Mouse (Mus musculus) kidney, adult 18-20 months (tissue): Measurements from ENCODE around the gene Hoxb2.

Experiments
- DNase-seq: peaks from one replicate; pipeline ENCODE4 v3.0.0; 2021

Gene Hoxb2

GRCm38 (mm10) chr11:96336597-96336996 is 13.7 kb upstream of the Hoxb2 start:
- DNase-seq, result peak; percentile 40

GRCm38 (mm10) chr11:96337026-96337425 is 13.3 kb upstream of the Hoxb2 start:
- no peak for DNase-seq

- peak; percentile 33 for DNase-seq
Observed at GRCm38 (mm10) chr11:96338957-96339855, 11.1 kb upstream of the Hoxb2 start.

GRCm38 (mm10) chr11:96340698-96341365 is 9.5 kb upstream of the Hoxb2 start:
- DNase-seq, result peak; percentile 67

- peak; percentile 86 for DNase-seq
Observed at GRCm38 (mm10) chr11:96341701-96342575, 8.4 kb upstream of the Hoxb2 start.

- DNase-seq, result peak; percentile 49
Observed at GRCm38 (mm10) chr11:96342576-96342930, 7.8 kb upstream of the Hoxb2 start.

- peak; percentile 48 for DNase-seq
Observed at GRCm38 (mm10) chr11:96343206-96343745, 7.0 kb upstream of the Hoxb2 start.

- peak; percentile 67 for DNase-seq
Observed at GRCm38 (mm10) chr11:96344061-96344877, 6.1 kb upstream of the Hoxb2 start.

GRCm38 (mm10) chr11:96344878-96345159 is 5.5 kb upstream of the Hoxb2 start:
- DNase-seq, result no peak

GRCm38 (mm10) chr11:96345220-96345892 is 5.0 kb upstream of the Hoxb2 start:
- DNase-seq, result peak; percentile 41

GRCm38 (mm10) chr11:96345893-96346806 is 4.2 kb upstream of the Hoxb2 start:
- peak; percentile 79 for DNase-seq

GRCm38 (mm10) chr11:96346916-96347520 is 3.3 kb upstream of the Hoxb2 start:
- DNase-seq, result peak; percentile 46

GRCm38 (mm10) chr11:96347717-96348116 is 2.6 kb upstream of the Hoxb2 start:
- DNase-seq, result no peak

GRCm38 (mm10) chr11:96348141-96348928 is 2.0 kb upstream of the Hoxb2 start:
- DNase-seq, result peak; percentile 77

- DNase-seq, result no peak
Observed at GRCm38 (mm10) chr11:96348988-96349387, 1.3 kb upstream of the Hoxb2 start.

- peak; percentile 72 for DNase-seq
Observed at GRCm38 (mm10) chr11:96349491-96350340, 609 bp upstream of the Hoxb2 start.

- peak; percentile 26 for DNase-seq
Observed at GRCm38 (mm10) chr11:96350791-96351190, 466 bp downstream of the Hoxb2 start.

GRCm38 (mm10) chr11:96351312-96351711 is 987 bp downstream of the Hoxb2 start:
- DNase-seq, result peak; percentile 67
